Mouse (Mus musculus): ENCODE results near the gene Rtkn. TPM values are rescaled to one million over a fixed set of nuclear protein-coding genes. Genes with fewer than 3 reads are reported as not detected.

The Rtkn gene
- polyA plus RNA-seq, 1 experiment from 2014 or later: 23.6 TPM

- peak; percentile 29 for ATAC-seq
- Histone ChIP-seq H3K4me2 (replicated peaks) (peak overlapping the region; percentile 64), H3K9ac (no peak overlapping the region; the same call in 1 of the 2 replicates), H3K27me3 (replicated peaks) (no peaks in the 10 kb centered on the region), H3K4me3 (replicated peaks) (peak overlapping the region; percentile 80), H3K27ac (peak overlapping the region; percentile 58; the same call in 1 of the 2 replicates), H3K9me3 (no peaks in the 10 kb centered on the region), H3K4me1 (replicated peaks) (peaks cover 20% of the 10 kb centered on the region), H3K36me3 (no peaks in the 10 kb centered on the region)
- 36% methylated on average over 13 of the region's 13 CpGs for WGBS
Measured at GRCm38 (mm10) chr6:83107566-83108400, 27.5 kb upstream of the Rtkn start.

DNA sequence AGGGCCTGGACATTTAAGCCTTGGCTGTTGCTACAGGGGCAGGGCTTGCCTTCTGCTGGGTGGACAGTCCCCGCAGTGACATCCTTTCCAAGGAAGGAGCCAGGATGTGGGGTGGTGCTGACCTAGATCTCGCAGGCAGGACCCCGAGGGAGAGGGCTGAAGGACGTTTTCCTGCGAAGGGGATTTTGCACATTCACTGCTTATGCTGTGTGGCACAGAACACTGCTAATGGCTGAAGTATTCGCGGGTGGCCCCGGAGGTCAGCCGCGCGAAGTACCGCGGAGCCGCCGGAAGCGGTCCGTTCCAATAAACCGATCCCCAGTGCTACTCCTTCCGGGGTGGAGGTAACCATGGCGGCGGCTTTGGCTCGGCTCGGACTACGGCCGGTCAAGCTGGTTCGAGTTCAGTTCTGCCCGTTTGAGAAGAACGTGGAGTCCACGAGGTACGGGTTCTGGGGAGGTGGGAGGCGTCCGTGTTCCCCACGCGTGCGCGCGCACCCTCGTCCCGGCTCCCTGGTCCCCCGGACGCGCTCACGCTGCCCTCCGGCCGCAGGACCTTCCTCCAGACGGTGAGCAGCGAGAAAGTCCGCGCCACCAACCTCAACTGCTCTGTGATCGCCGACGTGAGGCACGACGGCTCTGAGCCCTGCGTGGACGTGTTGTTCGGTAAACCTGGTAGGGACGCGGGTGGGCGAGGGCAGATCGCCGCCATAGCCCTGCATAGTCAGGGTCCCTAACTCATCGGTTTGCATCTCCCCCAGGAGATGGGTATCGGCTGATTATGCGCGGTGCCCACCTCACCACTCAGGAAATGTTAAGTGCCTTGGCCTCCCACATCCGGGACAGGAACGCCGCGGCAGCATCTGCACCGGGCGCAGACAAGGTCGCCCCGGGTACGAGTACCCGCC lies 26.2 kb upstream of the Rtkn start, which contains the start of gene Mrpl53:
Mrpl53 (plus strand) TSS at position 279 of the 907 bp plus-strand sequence.
- Histone ChIP-seq H3K4me2 (replicated peaks) (peak within 1 kb of the TSS; percentile 64), H3K4me3 (replicated peaks) (peak within 1 kb of the TSS; percentile 80), H3K27me3 (replicated peaks) (no peaks in the 10 kb centered on the region), H3K36me3 (no peaks in the 10 kb centered on the region), H3K9ac (peak within 1 kb of the TSS; percentile 91), H3K27ac (peak within 1 kb of the TSS; percentile 58), H3K9me3 (no peaks in the 10 kb centered on the region), H3K4me1 (replicated peaks) (peaks cover 12% of the 10 kb centered on the region)
- peak; percentile 91 for ATAC-seq
- WGBS: under 1% methylated on average over 76 of the region's 76 CpGs

DNA sequence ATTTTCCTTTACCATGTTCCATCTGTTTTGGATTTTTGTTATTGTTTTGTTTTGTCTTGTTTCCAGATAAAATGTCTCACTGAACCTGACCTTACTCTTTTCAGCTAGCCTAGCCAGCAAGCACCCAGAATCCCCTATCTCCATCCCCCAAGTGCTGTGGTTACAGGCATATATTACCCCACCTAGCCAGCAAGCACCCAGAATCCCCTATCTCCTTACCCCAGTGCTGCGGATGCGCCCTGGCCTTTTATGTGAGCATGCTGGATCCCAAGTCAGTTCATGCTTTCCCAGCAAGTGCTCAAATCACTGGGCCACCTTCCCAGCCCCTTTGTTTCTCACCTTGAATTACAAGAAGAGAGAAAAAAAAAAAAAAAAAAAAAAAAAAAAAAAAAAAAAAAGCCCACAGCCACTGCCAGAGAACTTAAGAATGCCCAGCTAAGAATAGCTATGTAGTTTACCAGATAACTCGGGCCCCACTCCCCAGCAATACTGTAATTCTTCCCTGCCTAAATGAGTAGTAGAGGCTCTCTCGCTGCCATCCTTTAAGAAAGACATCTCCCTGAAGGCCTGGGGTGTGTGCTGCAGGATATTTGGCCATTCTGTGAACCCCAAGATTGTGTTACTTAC lies 23.6 kb upstream of the Rtkn start:
- peaks cover 20% of the 10 kb centered on the region for H3K4me1 ChIP-seq (replicated peaks)
- H3K9ac ChIP-seq: no peak overlapping the region
- no peak overlapping the region for H3K4me2 ChIP-seq (replicated peaks)
- no peak for ATAC-seq
- 83% methylated on average over 4 of the region's 4 CpGs for WGBS
- no peaks in the 10 kb centered on the region for H3K36me3 ChIP-seq
- H3K9me3 ChIP-seq: no peaks in the 10 kb centered on the region
- no peak overlapping the region for H3K27ac ChIP-seq
- no peak overlapping the region for H3K4me3 ChIP-seq (replicated peaks)
- no peaks in the 10 kb centered on the region for H3K27me3 ChIP-seq (replicated peaks)

DNA sequence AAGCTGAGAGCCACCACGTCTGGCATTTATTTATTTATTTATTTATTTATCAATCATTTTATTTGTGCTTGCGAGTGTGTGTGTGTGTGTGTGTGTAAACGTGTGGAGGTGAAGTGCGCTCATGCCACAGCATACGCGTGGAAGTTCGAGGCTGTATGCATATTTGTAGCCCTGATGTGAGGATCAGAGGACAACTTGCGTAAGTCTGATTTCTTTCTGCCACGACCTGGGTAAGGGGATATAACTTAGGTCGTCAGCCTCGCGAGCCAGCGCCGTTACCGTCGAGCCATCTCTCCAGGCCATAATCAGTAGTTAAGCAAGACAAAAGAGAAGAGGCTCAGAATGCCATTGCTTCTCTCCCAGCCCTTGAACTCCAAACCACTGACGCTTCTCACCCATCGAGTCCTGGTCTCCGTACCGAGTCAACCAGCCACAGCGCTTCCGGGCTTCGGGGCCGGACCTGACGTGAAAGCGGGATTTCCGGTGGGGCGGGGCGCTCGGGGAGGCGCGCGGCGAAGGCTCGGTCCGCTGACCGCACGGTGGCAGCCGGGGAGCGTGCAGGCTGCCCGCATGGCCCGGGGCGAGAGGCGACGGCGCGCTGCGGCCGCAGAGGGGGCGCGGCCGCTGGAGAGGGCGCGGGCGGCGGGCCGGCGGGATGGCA lies 20.1 kb upstream of the Rtkn start, which contains the start of gene Mogs:
Mogs (plus strand) TSS at position 486 of the 661 bp plus-strand sequence.
- peak within 1 kb of the TSS; percentile 89 for H3K4me2 ChIP-seq (replicated peaks)
- H3K4me3 ChIP-seq (replicated peaks): peak within 1 kb of the TSS; percentile 95
- no peaks in the 10 kb centered on the region for H3K27me3 ChIP-seq (replicated peaks)
- no peaks in the 10 kb centered on the region for H3K9me3 ChIP-seq
- H3K27ac ChIP-seq: peak within 1 kb of the TSS; percentile 80
- WGBS: 1% methylated on average over 58 of the region's 58 CpGs
- H3K9ac ChIP-seq: peak within 1 kb of the TSS; percentile 95
- H3K36me3 ChIP-seq: peaks cover 22% of the 10 kb centered on the region
- ATAC-seq: peak; percentile 95
- peaks cover 29% of the 10 kb centered on the region for H3K4me1 ChIP-seq (replicated peaks)

- peaks cover 33% of the 10 kb centered on the region for H3K4me1 ChIP-seq (replicated peaks)
- H3K27me3 ChIP-seq (replicated peaks): no peaks in the 10 kb centered on the region
- no peaks in the 10 kb centered on the region for H3K9me3 ChIP-seq
- peak; percentile 77 for ATAC-seq
- peak overlapping the region; percentile 95 for H3K9ac ChIP-seq
- peak overlapping the region; percentile 89 for H3K4me2 ChIP-seq (replicated peaks)
- peaks cover 22% of the 10 kb centered on the region for H3K36me3 ChIP-seq
- under 1% methylated on average over 47 of the region's 48 CpGs for WGBS
- H3K4me3 ChIP-seq (replicated peaks): peak overlapping the region; percentile 95
- peak overlapping the region; percentile 80 for H3K27ac ChIP-seq
Measured at GRCm38 (mm10) chr6:83115682-83116372, 19.4 kb upstream of the Rtkn start.

DNA sequence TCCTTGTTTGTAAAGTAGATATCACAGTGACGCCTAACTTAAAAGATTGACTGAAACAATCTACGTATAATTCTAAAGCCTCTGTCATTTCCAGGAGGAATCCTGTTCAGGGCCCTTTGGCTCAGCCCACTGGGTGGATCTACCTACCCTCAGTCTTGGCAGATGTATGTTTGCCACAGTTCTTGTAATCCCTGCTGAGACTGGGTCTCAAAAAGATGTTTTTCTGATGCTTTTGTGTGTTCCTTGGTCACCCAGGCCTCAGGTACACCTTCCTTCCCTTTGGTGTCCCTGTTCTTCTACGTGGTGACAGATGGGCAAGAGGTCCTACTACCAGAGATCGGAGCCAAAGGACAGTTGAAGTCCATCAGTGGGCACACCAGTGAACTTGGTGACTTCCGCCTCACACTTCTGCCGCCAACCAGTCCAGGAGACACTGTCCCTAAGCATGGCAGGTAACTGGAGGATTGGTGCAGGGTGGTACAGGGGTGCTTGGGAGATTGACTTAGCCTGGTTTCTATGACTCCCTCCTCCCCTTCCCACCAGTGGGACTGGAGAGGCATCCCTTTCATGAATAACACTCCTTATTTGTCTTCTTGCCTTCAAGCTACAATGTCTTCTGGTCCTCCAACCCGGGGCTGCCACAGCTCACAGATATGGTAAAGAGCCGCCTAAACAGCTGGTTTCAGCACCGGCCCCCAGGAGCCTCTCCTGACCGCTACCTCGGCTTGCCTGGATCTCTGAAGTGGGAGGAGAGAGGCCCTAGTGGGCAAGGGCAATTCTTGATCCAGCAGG lies 18.7 kb upstream of the Rtkn start:
- no peaks in the 10 kb centered on the region for H3K9me3 ChIP-seq
- H3K27me3 ChIP-seq (replicated peaks): no peaks in the 10 kb centered on the region
- peak overlapping the region; percentile 95 for H3K4me3 ChIP-seq (replicated peaks)
- H3K27ac ChIP-seq: 0 out of 2 replicates have a peak overlapping the region, but pooled peaks have one; percentile 6
- 71% methylated on average over 11 of the region's 11 CpGs for WGBS
- H3K36me3 ChIP-seq: peaks cover 22% of the 10 kb centered on the region
- no peak for ATAC-seq
- H3K4me2 ChIP-seq (replicated peaks): peak overlapping the region; percentile 89
- H3K9ac ChIP-seq: peak overlapping the region; percentile 95
- peaks cover 33% of the 10 kb centered on the region for H3K4me1 ChIP-seq (replicated peaks)

DNA sequence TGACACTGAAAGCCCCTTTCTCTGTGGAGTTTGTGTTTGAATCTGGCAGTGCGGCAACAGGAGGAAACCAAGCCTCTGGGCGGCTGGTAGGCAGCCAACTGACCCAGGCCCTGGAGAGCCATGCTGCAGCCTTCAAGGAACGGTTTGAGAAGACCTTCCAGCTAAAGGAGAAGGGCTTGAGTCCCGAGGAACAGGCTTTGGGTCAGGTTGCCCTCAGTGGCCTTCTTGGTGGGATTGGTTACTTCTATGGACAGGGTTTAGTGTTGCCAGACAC lies 18.2 kb upstream of the Rtkn start:
- peaks cover 37% of the 10 kb centered on the region for H3K4me1 ChIP-seq (replicated peaks)
- no peaks in the 10 kb centered on the region for H3K9me3 ChIP-seq
- H3K36me3 ChIP-seq: peaks cover 22% of the 10 kb centered on the region
- ATAC-seq: no peak
- no peak overlapping the region for H3K9ac ChIP-seq
- 81% methylated on average over 4 of the region's 4 CpGs for WGBS
- H3K27me3 ChIP-seq (replicated peaks): no peaks in the 10 kb centered on the region
- peak overlapping the region; percentile 89; the same call in 1 of the 2 replicates for H3K4me2 ChIP-seq (replicated peaks)
- H3K4me3 ChIP-seq (replicated peaks): peak overlapping the region; percentile 95; the same call in 1 of the 2 replicates
- 0 out of 2 replicates have a peak overlapping the region, but pooled peaks have one; percentile 6 for H3K27ac ChIP-seq

DNA sequence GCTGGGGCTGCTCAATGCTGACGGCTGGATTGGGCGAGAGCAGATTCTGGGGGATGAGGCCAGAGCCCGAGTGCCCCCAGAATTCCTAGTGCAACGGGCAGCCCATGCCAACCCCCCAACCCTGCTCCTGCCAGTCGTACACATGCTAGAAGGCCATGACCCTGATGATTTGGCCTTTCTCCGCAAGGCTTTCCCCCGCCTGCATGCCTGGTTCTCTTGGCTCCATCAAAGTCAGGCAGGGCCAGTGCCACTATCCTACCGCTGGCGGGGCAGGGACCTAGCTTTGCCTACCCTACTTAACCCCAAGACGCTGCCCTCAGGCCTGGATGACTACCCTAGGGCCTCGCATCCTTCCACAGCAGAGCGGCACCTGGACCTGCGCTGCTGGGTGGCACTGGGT lies 17.6 kb upstream of the Rtkn start:
- ATAC-seq: no peak

DNA sequence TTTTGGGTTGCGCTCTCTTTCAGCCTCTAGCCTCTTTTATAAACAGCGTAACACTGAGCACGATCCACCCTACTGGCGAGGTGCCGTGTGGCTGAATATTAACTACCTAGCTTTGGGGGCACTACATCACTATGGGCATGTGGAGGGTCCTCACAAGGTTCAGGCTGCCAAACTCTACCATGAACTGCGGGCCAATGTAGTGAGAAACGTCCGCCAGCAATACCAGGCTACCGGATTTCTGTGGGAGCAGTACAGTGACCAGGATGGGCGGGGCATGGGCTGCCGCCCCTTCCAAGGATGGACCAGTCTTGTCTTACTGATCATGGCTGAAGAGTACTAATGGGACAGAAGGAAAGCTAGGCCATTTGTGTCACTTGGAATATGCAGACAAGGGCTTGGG lies 16.9 kb upstream of the Rtkn start:
- WGBS: 80% methylated on average over 11 of the region's 11 CpGs
- H3K27me3 ChIP-seq (replicated peaks): no peaks in the 10 kb centered on the region
- ATAC-seq: no peak

More for the DNA sequence above, 17.6 kb upstream of the Rtkn start:
- Histone ChIP-seq H3K4me2 (replicated peaks) (no peak overlapping the region), H3K4me3 (replicated peaks) (no peak overlapping the region), H3K9me3 (no peaks in the 10 kb centered on the region), H3K36me3 (peaks cover 22% of the 10 kb centered on the region), H3K9ac (no peak overlapping the region), H3K27ac (no peak overlapping the region), H3K27me3 (replicated peaks) (no peaks in the 10 kb centered on the region), H3K4me1 (replicated peaks) (peaks cover 43% of the 10 kb centered on the region)
- 90% methylated on average over 13 of the region's 13 CpGs for WGBS

GRCm38 (mm10) chr6:83118825-83119733 lies 16.2 kb upstream of the Rtkn start:
- H3K4me2 ChIP-seq (replicated peaks): peak overlapping the region; percentile 98; the same call in 1 of the 2 replicates
- no peaks in the 10 kb centered on the region for H3K9me3 ChIP-seq
- peaks cover 22% of the 10 kb centered on the region for H3K36me3 ChIP-seq
- no peak overlapping the region for H3K27ac ChIP-seq
- H3K27me3 ChIP-seq (replicated peaks): no peaks in the 10 kb centered on the region
- H3K4me1 ChIP-seq (replicated peaks): peaks cover 48% of the 10 kb centered on the region
- H3K9ac ChIP-seq: peak overlapping the region; percentile 5; the same call in 1 of the 2 replicates
- 80% methylated on average over 14 of the region's 14 CpGs for WGBS
- ATAC-seq: no peak
- no peak overlapping the region for H3K4me3 ChIP-seq (replicated peaks)

More for the DNA sequence above, 16.9 kb upstream of the Rtkn start:
- H3K4me2 ChIP-seq (replicated peaks): no peak overlapping the region
- H3K4me3 ChIP-seq (replicated peaks): no peak overlapping the region
- H3K9ac ChIP-seq: no peak overlapping the region
- H3K9me3 ChIP-seq: no peaks in the 10 kb centered on the region
- peaks cover 22% of the 10 kb centered on the region for H3K36me3 ChIP-seq
- no peak overlapping the region for H3K27ac ChIP-seq
- H3K4me1 ChIP-seq (replicated peaks): peaks cover 48% of the 10 kb centered on the region

Measured in intestine, embryonic 15.5 days (tissue).